Mouse (Mus musculus) ES-Bruce4 (cell line): ENCODE results near the gene Papola.

Experiments used
- CTCF ChIP-seq: IDR thresholded peaks from one replicate; pipeline ENCODE4 v1.8.1; 2011; ENCODE audit warnings: low read depth, low read length
- EP300 ChIP-seq: IDR thresholded peaks from 2 replicates; pipeline ENCODE4 v1.6.1; 2011; ENCODE audit warnings: low read depth, low read length; ENCODE audit not compliant: insufficient read depth

DNA sequence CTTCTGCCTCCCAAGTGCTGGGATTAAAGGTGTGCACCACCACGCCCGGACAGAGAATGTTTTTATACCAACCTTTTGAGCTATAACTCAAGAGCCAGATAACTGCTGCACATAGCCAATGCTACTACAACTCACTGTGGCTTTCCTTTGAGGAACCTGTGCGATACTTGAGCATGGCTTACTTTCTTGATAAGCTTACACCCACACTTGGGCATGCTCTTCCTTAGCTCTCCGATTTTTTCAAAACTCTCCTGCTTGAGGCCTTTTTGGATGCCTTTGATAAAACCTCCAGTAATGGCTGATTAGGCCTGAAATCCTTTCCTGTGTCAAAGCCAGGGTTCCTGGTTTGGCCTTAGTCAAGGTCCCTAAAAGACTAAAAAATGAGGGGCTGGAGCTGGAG, 6.8 kb upstream of the Papola start:
- no peak for TF ChIP-seq EP300
- no peak for TF ChIP-seq CTCF
